Mouse (Mus musculus): ENCODE measurements around the gene Cds1.

GRCm38 (mm10) chr5:101764554-101765347, at the start of gene Cds1:
- TF ChIP-seq CTCF (IDR thresholded peaks at IDR 0.05; ENCODE audit: borderline replicate concordance, control insufficient read depth, extremely low read depth, insufficient read depth, low read length, poor library complexity) (no peak), POLR2A (IDR thresholded peaks at IDR 0.05; ENCODE audit: control insufficient read depth, extremely low read depth, insufficient read depth, low read length, poor library complexity) (no peak)

Measured in thymus, adult 2 months (tissue).